Mouse (Mus musculus): ENCODE results near the gene Vps50.

GRCm38 (mm10) chr6:3509782-3510181, 11.6 kb downstream of the Vps50 start:
- no peak for TF ChIP-seq CTCF (IDR thresholded peaks at IDR 0.05; ENCODE audit: low read depth, low read length)
- no peak for TF ChIP-seq POLR2A (IDR thresholded peaks at IDR 0.05; ENCODE audit: borderline replicate concordance, low read depth, low read length)
